Mouse (Mus musculus): ENCODE measurements around the gene Lcn9.
A peak's percentile ranks its signal among the peaks of the same experiment; 100 is the strongest.

Lcn9 gene

DNA sequence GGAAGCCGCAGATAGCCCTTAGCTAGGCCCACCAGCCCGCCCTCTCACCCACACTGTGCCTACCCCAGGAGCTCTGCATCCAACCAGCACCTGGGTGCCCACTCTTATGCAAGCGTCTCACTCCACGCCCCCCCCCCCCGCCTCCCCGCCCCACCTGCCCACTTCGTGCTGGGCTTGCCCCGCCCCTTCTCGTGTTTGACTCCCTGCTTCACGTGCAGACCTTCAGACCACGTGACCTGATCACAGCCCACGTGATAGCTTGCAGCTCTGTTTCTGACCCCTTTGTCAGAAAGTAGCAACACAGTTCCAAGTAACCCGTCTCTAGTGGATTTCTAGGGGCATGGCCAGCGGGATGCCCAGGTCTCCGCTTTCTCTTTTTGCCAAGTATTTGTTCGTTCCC, 24.3 kb downstream of the Lcn9 start, which contains the start of gene Sohlh1:
Gene Sohlh1 (minus strand): TSS at position 23 of the 400 bp plus-strand sequence.
- no peak for DNase-seq (ENCODE audit: low spot score in 2 of 2)

DNA sequence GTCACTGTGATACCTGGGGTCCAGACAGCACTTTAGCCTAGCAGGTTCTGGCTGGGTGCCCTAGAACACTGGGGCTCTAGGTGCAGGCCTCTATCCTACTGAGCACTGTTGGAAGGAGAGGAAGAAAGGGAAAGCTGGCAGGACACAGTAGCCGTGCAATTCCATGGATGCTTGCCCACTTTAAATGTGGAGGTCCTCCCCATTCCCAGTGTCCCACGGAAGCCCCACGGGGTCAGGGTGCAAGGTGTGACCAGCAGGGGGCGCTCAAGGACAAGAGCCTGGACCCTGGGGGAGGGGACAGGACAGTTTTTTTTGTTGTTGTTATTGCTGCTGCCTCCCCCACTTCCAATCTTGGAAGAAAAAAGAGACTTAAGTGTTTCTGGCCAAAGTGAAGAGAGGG, 27.4 kb downstream of the Lcn9 start:
- DNase-seq (ENCODE audit: low spot score in 2 of 2): peak in 1 of 2 experiments; percentile 47

DNA sequence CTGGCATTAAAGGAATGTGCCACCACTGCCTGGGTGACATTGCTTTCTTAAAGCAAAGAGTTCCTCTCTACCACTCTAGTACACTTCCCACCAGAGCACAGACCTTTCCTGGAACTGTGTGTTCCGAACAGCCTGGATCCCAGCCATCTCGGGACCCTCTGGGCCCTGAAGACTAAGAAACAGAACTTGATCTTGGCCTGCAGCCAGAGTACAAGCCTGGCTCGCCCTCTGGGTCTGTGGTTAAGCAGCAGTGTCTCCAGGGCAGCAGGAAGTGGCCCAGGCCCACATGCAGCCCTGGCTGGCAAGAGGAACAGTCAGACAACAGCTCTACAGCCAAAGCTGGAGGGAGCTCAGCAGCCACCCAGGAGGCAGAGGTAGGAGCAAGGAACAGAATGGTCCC, 29.7 kb downstream of the Lcn9 start:
- peak in 1 of 2 experiments; percentile 39 for DNase-seq (ENCODE audit: low spot score in 2 of 2)

DNA sequence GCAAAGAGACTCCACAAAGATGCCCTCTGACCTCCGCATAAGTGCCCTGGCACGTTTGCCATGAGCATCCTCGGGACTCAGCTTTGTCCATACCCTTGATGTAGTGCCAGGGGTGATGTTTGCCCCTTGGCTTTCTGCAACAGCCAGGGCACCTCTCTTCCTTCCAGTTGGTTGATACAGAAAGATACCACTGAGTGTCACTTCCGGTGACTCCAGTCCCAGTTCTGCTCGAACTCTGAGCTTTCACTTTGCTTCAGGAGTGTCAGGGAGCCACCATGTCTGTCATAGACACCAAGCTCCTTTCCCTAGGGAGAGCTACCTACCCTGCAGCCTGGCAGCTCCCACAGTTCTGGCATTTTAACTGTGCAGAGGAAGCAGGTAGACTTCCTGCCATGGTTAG, 31.0 kb downstream of the Lcn9 start:
- DNase-seq (ENCODE audit: low spot score in 2 of 2): no peak

DNA sequence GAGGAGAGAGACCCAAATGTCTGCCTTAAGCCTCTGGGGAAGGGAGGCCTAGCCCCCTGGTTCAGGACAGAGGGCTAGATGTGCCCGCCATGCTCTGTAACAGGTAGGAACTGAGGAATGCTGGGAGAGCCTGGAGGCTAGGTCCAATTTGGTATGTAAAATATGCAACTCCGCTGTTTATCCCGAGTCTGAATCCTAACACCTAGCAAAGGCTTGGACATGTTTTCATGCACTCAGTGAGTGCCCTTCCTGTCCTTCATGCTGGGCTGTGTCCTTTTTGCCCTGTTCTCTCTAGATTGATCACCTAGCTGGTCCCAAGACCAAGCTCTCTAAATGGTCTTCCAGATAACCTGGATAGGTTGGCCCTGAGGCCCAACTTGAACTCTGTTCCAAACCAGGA, 36.9 kb downstream of the Lcn9 start:
- no peak for DNase-seq (ENCODE audit: low spot score in 2 of 2)

DNA sequence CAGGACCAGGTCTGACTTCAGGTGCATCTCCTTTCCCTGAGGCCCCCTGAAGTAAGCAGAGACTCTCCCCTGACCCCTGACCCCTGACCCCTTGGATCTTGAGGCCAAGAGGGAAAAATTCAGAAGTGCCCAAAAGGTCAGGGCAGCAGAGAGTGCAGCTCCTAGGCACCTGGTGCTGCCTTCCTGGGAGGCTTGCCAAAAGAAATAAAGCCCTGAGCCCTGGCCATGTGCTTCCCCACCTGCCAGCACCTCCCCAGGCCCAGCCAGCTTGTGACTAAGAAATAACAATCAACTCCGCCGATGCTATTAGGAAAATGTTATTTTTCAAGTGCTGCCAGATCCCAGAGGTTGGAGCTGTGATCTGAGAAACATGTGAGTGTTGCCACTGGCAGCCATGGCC, 39.1 kb downstream of the Lcn9 start:
- DNase-seq (ENCODE audit: low spot score in 2 of 2): no peak

DNA sequence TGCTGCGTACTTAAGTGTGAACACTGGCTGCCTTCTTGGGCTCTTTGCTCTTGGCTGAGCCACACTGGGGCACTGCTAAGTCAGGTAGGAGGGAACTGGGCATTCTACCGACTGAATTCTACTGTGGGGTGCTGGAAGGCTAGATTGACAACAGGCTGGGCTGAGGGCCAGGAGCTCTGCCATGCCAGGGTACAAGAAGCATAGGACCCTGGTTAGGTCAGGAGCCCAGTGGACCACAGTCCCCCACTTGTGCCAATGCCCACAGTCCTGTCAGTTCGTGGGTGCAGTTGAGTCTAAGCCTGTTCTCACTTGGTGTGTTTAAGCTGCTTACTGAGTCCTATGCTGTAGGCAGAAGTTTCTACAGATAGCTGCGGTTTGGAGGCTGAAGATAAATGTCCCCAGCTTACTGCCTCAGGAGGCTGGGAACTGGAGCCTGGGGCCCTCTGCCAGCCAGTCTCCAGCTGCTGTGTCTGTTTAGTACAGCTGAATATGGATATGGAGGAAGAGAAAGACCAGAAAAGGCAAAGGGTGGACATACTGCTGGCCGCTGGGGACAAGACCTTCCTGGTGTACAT, 39.8 kb downstream of the Lcn9 start:
- no peak for DNase-seq (ENCODE audit: low spot score in 2 of 2)

DNA sequence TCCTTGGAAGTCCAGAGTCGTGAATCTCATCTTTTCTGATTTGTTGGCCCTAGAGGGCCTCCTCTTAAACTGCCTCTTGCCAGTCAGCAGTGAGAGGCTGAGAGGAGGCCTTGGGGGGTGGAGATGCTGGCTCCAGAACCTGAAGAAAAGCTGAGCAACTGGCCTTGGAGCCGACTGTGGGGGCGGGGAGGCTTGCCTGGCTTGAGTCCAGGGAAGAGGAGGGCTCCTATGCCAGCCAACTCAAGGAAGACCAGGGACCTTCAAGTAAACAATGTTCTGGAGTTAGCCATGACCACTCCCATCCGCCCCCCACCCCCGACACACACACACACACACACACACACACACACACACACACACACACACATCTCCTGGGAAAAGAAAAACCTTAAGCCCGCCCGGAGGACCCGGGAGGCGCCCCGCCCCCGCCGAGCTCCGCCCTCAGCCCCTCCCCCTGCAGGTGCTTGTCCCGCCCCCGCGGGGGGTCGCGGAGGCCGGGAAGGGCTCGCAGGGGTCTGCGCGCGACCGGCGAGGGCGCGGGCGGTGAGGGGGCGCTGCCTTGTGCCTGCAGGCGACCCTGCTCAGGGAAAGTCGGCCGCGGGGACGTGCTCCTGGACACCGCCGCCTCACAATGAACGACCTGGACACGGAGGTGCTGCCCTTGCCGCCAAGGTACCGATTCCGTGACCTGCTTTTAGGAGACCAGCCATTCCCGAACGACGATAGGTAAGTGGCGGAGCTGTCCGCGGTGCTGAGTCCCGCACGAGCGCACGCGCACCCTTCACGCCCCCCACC, 40.6 kb downstream of the Lcn9 start, which contains the start of gene Kcnt1:
Gene Kcnt1 (plus strand): TSS at position 398 of the 795 bp plus-strand sequence.
- DNase-seq (ENCODE audit: low spot score in 2 of 2): peak in 1 of 2 experiments; percentile 41

DNA sequence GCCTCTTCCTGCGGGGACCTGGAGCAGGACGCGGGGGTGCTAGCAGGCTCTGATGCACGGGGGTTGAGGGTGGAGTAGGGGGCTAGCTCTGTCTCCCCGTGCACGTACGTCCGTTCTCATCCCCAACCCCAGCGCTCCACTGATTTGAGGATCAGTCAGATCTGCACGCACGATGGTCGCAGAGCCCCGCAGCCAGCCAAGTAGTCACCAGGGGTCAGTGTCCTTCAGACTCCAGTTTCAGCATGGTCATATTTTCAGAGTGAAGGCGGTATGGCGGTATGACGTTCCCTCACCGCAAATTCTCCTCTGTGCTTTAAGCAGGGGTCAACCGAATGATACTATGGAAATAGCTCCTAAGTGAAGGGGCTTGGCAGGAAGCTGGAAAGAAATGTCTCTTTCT, 41.3 kb downstream of the Lcn9 start:
- no peak for DNase-seq (ENCODE audit: low spot score in 2 of 2)

DNA sequence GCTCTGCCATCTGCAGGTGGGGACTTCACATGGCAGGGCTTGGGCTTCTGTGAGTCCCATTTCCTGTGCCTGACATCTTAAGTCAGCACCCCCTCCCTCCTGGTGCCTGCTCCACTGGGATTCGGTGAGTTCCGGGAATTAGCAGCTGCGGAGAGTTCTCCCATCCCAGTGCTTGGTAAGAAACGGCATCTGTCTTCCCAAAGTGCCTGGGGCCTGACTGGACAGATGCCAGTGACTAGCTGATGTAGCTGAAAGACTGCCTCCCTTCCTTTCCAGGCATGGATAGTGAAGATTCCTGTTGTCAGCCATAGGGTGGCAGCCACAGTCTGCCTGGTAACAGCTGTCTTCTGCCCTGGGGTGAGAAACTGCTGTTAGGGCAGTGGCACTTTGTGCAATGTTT, 42.5 kb downstream of the Lcn9 start:
- peak in 1 of 2 experiments; percentile 57 for DNase-seq (ENCODE audit: low spot score in 2 of 2)

DNA sequence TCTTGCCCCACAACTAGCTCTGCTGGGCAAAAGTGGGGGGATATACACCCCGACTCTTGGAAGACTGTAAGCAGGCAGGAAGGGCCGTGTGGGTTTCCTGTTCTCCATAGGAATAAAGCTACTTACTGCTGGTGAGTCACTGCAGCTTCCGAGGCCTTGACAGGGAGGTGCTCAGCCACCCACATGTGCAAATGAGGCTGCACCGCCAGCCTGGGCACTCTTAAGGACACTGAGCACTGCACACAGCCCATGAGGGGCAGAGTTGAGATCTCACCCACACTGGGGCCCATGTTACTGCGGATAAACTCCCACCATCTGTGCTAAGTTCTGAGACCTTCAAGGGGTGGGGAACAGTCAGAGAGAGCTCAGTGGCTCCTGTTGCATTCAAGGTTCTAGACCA, 43.7 kb downstream of the Lcn9 start:
- no peak for DNase-seq (ENCODE audit: low spot score in 2 of 2)
